Mouse (Mus musculus) neural tube, embryonic 13.5 days (tissue): ENCODE measurements at regions not wholly inside any gene's neighbourhood (a gene's known extent, or its start where the extent isn't known, plus 50 kb on each side); places are given as distances from the start of the nearest gene placed in this dataset.

Source experiments
- ATAC-seq: fragments of 200-750 bp; cut with Nextera tagmentation; 2 replicates; pipeline ENCODE4 v1.8.0; 2017; ENCODE audit warnings: low read depth, mild to moderate bottlenecking, moderate TSS enrichment, moderate library complexity
- H3K27ac ChIP-seq: fragments of 300-500 bp; sonication (generic); replicated peaks from 2 replicates; pipeline ENCODE4 v1.5.1; 2015; ENCODE audit warnings: moderate library complexity, mild to moderate bottlenecking, inconsistent platforms
- H3K27me3 ChIP-seq: fragments of 300-500 bp; sonication (generic); 2 replicates; pipeline ENCODE4 v1.6.1; 2015; ENCODE audit warnings: mild to moderate bottlenecking, inconsistent platforms
- H3K36me3 ChIP-seq: fragments of 300-500 bp; sonication (generic); 2 replicates; pipeline ENCODE4 v1.6.1; 2015; ENCODE audit warnings: mild to moderate bottlenecking, inconsistent platforms
- H3K4me1 ChIP-seq: fragments of 300-500 bp; sonication (generic); replicated peaks from 2 replicates; pipeline ENCODE4 v1.6.1; 2015; ENCODE audit warnings: inconsistent platforms
- H3K4me2 ChIP-seq: fragments of 300-500 bp; sonication (generic); 2 replicates; pipeline ENCODE4 v1.6.1; 2015; ENCODE audit warnings: inconsistent platforms, mild to moderate bottlenecking, moderate library complexity
- H3K4me3 ChIP-seq: fragments of 300-500 bp; sonication (generic); 2 replicates; pipeline ENCODE4 v1.5.1; 2015; ENCODE audit warnings: mild to moderate bottlenecking, inconsistent platforms
- H3K9ac ChIP-seq: fragments of 300-500 bp; sonication (generic); 2 replicates; pipeline ENCODE4 v1.6.1; 2015; ENCODE audit warnings: moderate library complexity, mild to moderate bottlenecking, inconsistent platforms
- H3K9me3 ChIP-seq: fragments of 300-500 bp; sonication (generic); 2 replicates; pipeline ENCODE4 v1.6.1; 2016; ENCODE audit warnings: inconsistent platforms
- WGBS: fragments of 180-500 bp; shearing (Covaris S2); methylation state at CpG from one replicate; pipeline ENCODE4 v1.1.7; 2015; 5-methylcytosine and 5-hydroxymethylcytosine counted together

- H3K36me3 ChIP-seq, result no peaks in the 10 kb centered on the region
- 82% methylated on average over 2 of the region's 2 CpGs for WGBS
- no peak overlapping the region for H3K4me3 ChIP-seq
- no peak overlapping the region for H3K9ac ChIP-seq
- no peak overlapping the region for H3K27ac ChIP-seq
- H3K9me3 ChIP-seq, result no peaks in the 10 kb centered on the region
- 0 out of 2 replicates have a peak, but pooled peaks cover 6% of the 10 kb centered on the region for H3K4me1 ChIP-seq
- no peaks in the 10 kb centered on the region for H3K27me3 ChIP-seq
- no peak overlapping the region for H3K4me2 ChIP-seq
- no peak for ATAC-seq
Observed at GRCm38 (mm10) chr15:65532241-65532640, 517.5 kb upstream of the Gm21961 start.

GRCm38 (mm10) chr15:65502656-65503055 is 488.0 kb upstream of the Gm21961 start:
- no peak for ATAC-seq
- Histone ChIP-seq H3K9me3 (no peaks in the 10 kb centered on the region), H3K4me1 (no peaks in the 10 kb centered on the region), H3K9ac (no peak overlapping the region), H3K27me3 (no peaks in the 10 kb centered on the region), H3K27ac (no peak overlapping the region), H3K4me2 (no peak overlapping the region), H3K4me3 (no peak overlapping the region), H3K36me3 (no peaks in the 10 kb centered on the region)
- 92% methylated on average over 1 of the region's 1 CpGs for WGBS

GRCm38 (mm10) chr15:65478940-65479339 is 464.2 kb upstream of the Gm21961 start:
- Histone ChIP-seq H3K9ac (no peak overlapping the region), H3K36me3 (no peaks in the 10 kb centered on the region), H3K4me3 (no peak overlapping the region), H3K4me2 (no peak overlapping the region), H3K27ac (no peak overlapping the region), H3K9me3 (no peaks in the 10 kb centered on the region), H3K27me3 (no peaks in the 10 kb centered on the region), H3K4me1 (no peaks in the 10 kb centered on the region)
- WGBS, result 62% methylated on average over 3 of the region's 3 CpGs
- ATAC-seq, result no peak

- 25% methylated on average over 2 of the region's 2 CpGs for WGBS
- peak; percentile 65 for ATAC-seq
- Histone ChIP-seq H3K4me3 (no peak overlapping the region), H3K9ac (no peak overlapping the region), H3K27me3 (no peaks in the 10 kb centered on the region), H3K27ac (no peak overlapping the region), H3K9me3 (no peaks in the 10 kb centered on the region), H3K4me1 (peaks cover 7% of the 10 kb centered on the region; the same call in 1 of the 2 replicates), H3K36me3 (no peaks in the 10 kb centered on the region), H3K4me2 (no peak overlapping the region)
Observed at GRCm38 (mm10) chr15:65455203-65455816, 440.6 kb upstream of the Gm21961 start.

- H3K27ac ChIP-seq, result no peak overlapping the region
- 82% methylated on average over 4 of the region's 4 CpGs for WGBS
- H3K4me1 ChIP-seq, result peaks cover 7% of the 10 kb centered on the region; the same call in 1 of the 2 replicates
- H3K4me2 ChIP-seq, result no peak overlapping the region
- H3K9me3 ChIP-seq, result no peaks in the 10 kb centered on the region
- H3K36me3 ChIP-seq, result no peaks in the 10 kb centered on the region
- no peaks in the 10 kb centered on the region for H3K27me3 ChIP-seq
- no peak overlapping the region for H3K9ac ChIP-seq
- H3K4me3 ChIP-seq, result no peak overlapping the region
- ATAC-seq, result no peak
Observed at GRCm38 (mm10) chr15:65452258-65453028, 437.7 kb upstream of the Gm21961 start.

- 86% methylated on average over 3 of the region's 3 CpGs for WGBS
- no peak for ATAC-seq
- Histone ChIP-seq H3K9me3 (no peaks in the 10 kb centered on the region), H3K4me1 (no peaks in the 10 kb centered on the region), H3K27ac (no peak overlapping the region), H3K27me3 (no peaks in the 10 kb centered on the region), H3K9ac (no peak overlapping the region), H3K4me3 (no peak overlapping the region), H3K36me3 (no peaks in the 10 kb centered on the region), H3K4me2 (no peak overlapping the region)
Observed at GRCm38 (mm10) chr15:65419736-65420135, 405.0 kb upstream of the Gm21961 start.
